Mouse (Mus musculus): Measurements from ENCODE around the gene Sema5a. TPM values are rescaled to one million over a fixed set of nuclear protein-coding genes. Genes with fewer than 3 reads are reported as not detected.
"Not testable (repeated sequence)": the region's sequence is repeated elsewhere in the genome, so short reads cannot be mapped to it uniquely, and the experiment has no call there.

Sema5a gene
- polyA plus RNA-seq (2014; fragmentation: Nextera tagmentation; extraction: Ambion mirVana): 8.4 and 10.0 TPM in 2 replicates

DNA sequence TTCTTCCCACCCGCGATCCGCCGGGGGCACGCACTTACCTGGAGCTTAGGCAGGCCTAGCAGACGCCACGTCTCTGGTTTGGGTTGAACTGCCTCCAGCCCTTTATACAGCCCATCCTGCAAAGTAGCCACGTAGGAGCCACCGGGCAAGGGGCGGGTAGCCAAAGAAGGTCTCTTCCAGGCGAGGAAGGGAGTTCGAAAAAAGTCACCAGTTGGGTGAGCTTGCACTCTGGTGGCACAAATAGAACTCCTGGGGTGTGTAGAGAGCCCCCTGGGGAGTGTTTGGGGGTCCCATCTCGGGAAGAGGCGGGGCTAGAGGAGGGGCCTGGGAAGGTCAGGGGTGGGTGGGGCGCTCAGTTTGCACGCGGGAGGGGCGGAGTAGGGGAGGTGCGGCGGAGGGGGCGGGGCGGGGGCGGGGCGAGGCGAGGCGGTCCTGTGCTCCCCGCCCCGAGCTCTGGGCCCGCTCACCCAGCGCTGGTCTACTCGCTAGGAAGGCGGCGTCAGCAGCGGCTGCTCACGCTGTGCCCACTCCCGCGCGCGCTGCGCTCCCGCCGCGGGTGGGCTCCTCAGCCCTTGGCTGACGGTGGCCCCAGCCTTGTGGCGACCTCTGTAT, at the start of gene Sema5a:
TSS of gene Sema5a (plus strand) at position 467 of the 612 bp plus-strand sequence.
- Histone ChIP-seq H3K27ac (replicated peaks in 1 of 2; ENCODE audit: control insufficient read depth in 1 of 2, insufficient read depth in 1 of 2, low read depth in 2 of 2, low read length in 2 of 2) (peak within 1 kb of the TSS; percentile 57 to 62), H3K9me3 (ENCODE audit: control insufficient read depth, low read length) (no peaks in the 10 kb centered on the region), H3K9ac (ENCODE audit: low read length) (peak within 1 kb of the TSS; percentile 74), H3K4me1 (ENCODE audit: control insufficient read depth in 2 of 2, insufficient read depth in 2 of 2, low read length in 2 of 2) (peaks cover 3 to 23% of the 10 kb centered on the region in 2 experiments; a peak in 3 of 4 replicates), H3K27me3 (ENCODE audit: control insufficient read depth, insufficient read depth, low read length) (no peaks in the 10 kb centered on the region), H3K4me2 (ENCODE audit: low read length) (peak within 1 kb of the TSS; percentile 99), H3K36me3 (ENCODE audit: control insufficient read depth, insufficient read depth, low read length) (peaks cover 8% of the 10 kb centered on the region), H3K4me3 (ENCODE audit: control insufficient read depth in 1 of 2, insufficient read depth in 1 of 2, low read depth in 1 of 2, low read length in 2 of 2) (peak within 1 kb of the TSS; percentile 68 to 75)
- under 1% methylated on average over 21 of the region's 45 CpGs for whole genome bisulfite sequencing
- peak; percentile 88 for ATAC-seq (ENCODE audit: insufficient number of reproducible peaks, insufficient read depth, low FRiP score, low read depth)

DNA sequence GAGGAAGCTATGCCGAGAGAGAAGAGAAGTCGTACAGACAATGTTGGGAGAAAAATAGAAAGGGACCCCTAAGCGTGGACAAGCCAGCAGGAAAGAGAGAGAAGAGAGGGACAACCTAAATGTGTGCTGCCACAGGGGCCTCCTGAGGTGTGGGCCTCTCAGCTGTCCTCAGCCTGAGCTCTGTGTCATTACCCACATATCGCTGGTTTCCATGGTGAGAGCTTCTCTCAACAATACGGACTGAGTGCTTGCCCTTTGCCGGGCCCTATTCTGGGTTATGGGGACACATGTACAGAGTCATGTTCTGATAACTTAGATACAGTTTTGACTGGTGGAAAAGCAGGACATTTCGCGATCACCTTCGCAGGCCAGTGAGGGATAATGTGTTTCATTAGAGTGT, 46.5 kb upstream of the Sema5a start:
- 59% methylated on average over 9 of the region's 9 CpGs for WGBS
- H3K4me3 ChIP-seq (ENCODE audit: control insufficient read depth in 1 of 2, insufficient read depth in 1 of 2, low read depth in 1 of 2, low read length in 2 of 2): no peak overlapping the region
- H3K9ac ChIP-seq (ENCODE audit: low read length): no peak overlapping the region
- no peaks in the 10 kb centered on the region for H3K9me3 ChIP-seq (ENCODE audit: control insufficient read depth, low read length)
- no peak overlapping the region for H3K27ac ChIP-seq (replicated peaks in 1 of 2; ENCODE audit: control insufficient read depth in 1 of 2, insufficient read depth in 1 of 2, low read depth in 2 of 2, low read length in 2 of 2)
- ATAC-seq (ENCODE audit: insufficient number of reproducible peaks, insufficient read depth, low FRiP score, low read depth): no peak
- peaks cover 0 to 2% of the 10 kb centered on the region in 2 experiments; a peak in 1 of 4 replicates for H3K4me1 ChIP-seq (ENCODE audit: control insufficient read depth in 2 of 2, insufficient read depth in 2 of 2, low read length in 2 of 2)
- H3K27me3 ChIP-seq (ENCODE audit: control insufficient read depth, insufficient read depth, low read length): no peaks in the 10 kb centered on the region
- H3K4me2 ChIP-seq (ENCODE audit: low read length): no peak overlapping the region
- H3K36me3 ChIP-seq (ENCODE audit: control insufficient read depth, insufficient read depth, low read length): no peaks in the 10 kb centered on the region

DNA sequence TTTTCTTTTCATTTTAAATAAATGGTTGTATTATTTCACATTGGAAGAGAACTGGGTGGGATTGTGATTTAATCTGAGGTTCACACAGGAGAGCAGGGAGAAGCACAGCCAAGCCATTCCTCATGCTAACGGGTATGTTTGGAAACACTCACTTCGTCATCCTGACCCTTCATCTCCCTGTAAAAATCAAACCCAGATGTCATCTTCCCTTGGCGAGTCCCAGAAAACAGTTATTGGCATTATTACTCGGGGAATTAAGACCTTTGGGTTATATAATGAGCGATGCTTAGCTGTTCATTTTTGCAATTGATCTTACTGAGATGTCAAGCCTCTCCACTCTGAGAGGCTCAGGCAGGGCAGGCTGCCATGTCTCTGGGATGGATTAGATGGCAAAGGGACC, 46.0 kb upstream of the Sema5a start:
- Histone ChIP-seq H3K4me3 (ENCODE audit: control insufficient read depth in 1 of 2, insufficient read depth in 1 of 2, low read depth in 1 of 2, low read length in 2 of 2) (no peak overlapping the region), H3K4me2 (ENCODE audit: low read length) (no peak overlapping the region), H3K9ac (ENCODE audit: low read length) (no peak overlapping the region), H3K27ac (replicated peaks in 1 of 2; ENCODE audit: control insufficient read depth in 1 of 2, insufficient read depth in 1 of 2, low read depth in 2 of 2, low read length in 2 of 2) (no peak overlapping the region), H3K9me3 (ENCODE audit: control insufficient read depth, low read length) (no peaks in the 10 kb centered on the region), H3K4me1 (ENCODE audit: control insufficient read depth in 2 of 2, insufficient read depth in 2 of 2, low read length in 2 of 2) (peaks cover 0 to 2% of the 10 kb centered on the region in 2 experiments; a peak in 1 of 4 replicates), H3K36me3 (ENCODE audit: control insufficient read depth, insufficient read depth, low read length) (no peaks in the 10 kb centered on the region), H3K27me3 (ENCODE audit: control insufficient read depth, insufficient read depth, low read length) (no peaks in the 10 kb centered on the region)
- WGBS: 81% methylated on average over 5 of the region's 5 CpGs
- ATAC-seq (ENCODE audit: insufficient number of reproducible peaks, insufficient read depth, low FRiP score, low read depth): no peak

DNA sequence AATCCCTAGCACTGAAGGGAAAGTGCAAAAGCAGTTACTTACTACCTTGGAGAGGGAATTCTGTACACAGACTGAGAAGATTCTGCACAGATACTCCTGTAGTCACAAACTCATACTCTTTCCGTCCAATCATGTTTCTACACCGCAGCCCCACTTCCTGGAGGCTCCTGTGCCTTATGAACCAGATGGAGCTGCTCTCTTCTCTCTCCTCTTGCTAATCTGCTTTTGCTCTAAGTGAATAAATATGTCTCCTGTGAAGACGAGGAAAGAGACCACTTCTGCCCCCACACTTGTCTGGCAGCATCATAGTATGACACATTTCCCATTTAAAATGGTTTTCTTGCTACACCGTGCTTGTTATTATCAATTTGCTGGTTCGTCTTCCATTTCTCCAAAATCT, 41.4 kb upstream of the Sema5a start:
- Histone ChIP-seq H3K4me2 (ENCODE audit: low read length) (no peak overlapping the region), H3K27ac (replicated peaks in 1 of 2; ENCODE audit: control insufficient read depth in 1 of 2, insufficient read depth in 1 of 2, low read depth in 2 of 2, low read length in 2 of 2) (no peak overlapping the region), H3K4me3 (ENCODE audit: control insufficient read depth in 1 of 2, insufficient read depth in 1 of 2, low read depth in 1 of 2, low read length in 2 of 2) (no peak overlapping the region), H3K9me3 (ENCODE audit: control insufficient read depth, low read length) (no peaks in the 10 kb centered on the region), H3K27me3 (ENCODE audit: control insufficient read depth, insufficient read depth, low read length) (no peaks in the 10 kb centered on the region), H3K4me1 (ENCODE audit: control insufficient read depth in 2 of 2, insufficient read depth in 2 of 2, low read length in 2 of 2) (no peaks in the 10 kb centered on the region), H3K9ac (ENCODE audit: low read length) (no peak overlapping the region), H3K36me3 (ENCODE audit: control insufficient read depth, insufficient read depth, low read length) (no peaks in the 10 kb centered on the region)
- ATAC-seq (ENCODE audit: insufficient number of reproducible peaks, insufficient read depth, low FRiP score, low read depth): no peak
- WGBS: 73% methylated on average over 5 of the region's 5 CpGs

DNA sequence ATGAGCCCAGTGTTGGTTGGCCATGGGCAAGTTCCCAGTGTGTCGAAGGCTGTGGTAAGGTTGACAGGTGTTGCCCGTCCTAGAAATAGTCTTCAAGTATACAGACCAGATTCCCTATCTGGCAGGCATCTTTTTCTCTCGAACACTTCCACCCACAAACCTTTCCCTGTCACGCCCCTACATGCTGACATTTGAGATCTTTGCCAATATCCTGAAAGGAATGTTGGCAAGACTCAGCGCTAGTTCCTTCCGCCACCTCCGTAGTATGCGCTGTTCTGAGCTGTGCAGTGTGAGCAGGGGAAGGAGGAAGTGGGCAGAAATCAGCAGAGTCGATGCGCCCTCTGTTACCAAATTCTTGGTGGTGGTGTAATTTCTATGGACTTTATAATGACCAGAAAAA, 39.7 kb upstream of the Sema5a start:
- H3K27me3 ChIP-seq (ENCODE audit: control insufficient read depth, insufficient read depth, low read length): no peaks in the 10 kb centered on the region
- no peak overlapping the region for H3K4me2 ChIP-seq (ENCODE audit: low read length)
- no peaks in the 10 kb centered on the region for H3K36me3 ChIP-seq (ENCODE audit: control insufficient read depth, insufficient read depth, low read length)
- no peaks in the 10 kb centered on the region for H3K4me1 ChIP-seq (ENCODE audit: control insufficient read depth in 2 of 2, insufficient read depth in 2 of 2, low read length in 2 of 2)
- no peak overlapping the region for H3K27ac ChIP-seq (replicated peaks in 1 of 2; ENCODE audit: control insufficient read depth in 1 of 2, insufficient read depth in 1 of 2, low read depth in 2 of 2, low read length in 2 of 2)
- no peaks in the 10 kb centered on the region for H3K9me3 ChIP-seq (ENCODE audit: control insufficient read depth, low read length)
- H3K9ac ChIP-seq (ENCODE audit: low read length): no peak overlapping the region
- H3K4me3 ChIP-seq (ENCODE audit: control insufficient read depth in 1 of 2, insufficient read depth in 1 of 2, low read depth in 1 of 2, low read length in 2 of 2): no peak overlapping the region
- 82% methylated on average over 10 of the region's 10 CpGs for WGBS
- no peak for ATAC-seq (ENCODE audit: insufficient number of reproducible peaks, insufficient read depth, low FRiP score, low read depth)

DNA sequence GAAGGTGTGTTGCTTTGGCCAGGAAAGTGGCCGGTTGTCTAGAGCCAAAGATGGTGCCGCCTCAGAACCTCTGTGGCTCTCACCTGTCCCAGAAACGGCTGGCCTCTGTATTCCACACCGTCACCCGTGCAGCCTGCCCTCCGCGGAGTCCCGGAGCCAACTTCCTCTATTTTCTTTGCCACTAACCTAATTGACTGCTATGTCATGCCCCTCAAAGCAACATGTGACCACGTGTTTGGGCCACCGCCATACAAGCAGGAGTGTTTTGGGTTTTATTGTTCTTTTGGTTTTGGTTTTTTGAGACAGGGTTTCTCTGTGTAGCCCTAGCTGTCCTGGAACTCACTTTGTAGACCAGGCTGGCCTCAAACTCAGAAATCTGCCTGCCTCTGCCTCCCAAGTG, 29.9 kb upstream of the Sema5a start:
- ATAC-seq (ENCODE audit: insufficient number of reproducible peaks, insufficient read depth, low FRiP score, low read depth): not testable (repeated sequence)
- 89% methylated on average over 10 of the region's 10 CpGs for WGBS

DNA sequence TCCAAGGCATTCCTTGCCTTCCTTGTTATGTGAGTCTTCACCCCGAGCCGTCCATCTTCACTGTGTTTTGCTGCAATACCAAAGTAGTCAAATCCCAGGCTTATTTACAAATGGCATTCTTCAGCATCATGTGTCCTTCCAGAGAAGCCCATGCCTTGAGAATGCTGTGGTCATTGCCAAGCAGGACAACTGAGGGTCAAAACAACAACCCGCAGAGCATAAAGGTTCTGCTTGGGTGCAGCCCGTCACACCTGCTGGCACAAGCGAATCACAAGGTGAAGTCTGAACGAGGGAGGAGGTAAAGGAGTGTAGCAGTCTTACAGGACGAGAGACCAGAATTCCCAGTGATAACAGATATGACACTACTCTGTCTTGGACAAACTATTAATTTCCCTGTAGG, 21.6 kb upstream of the Sema5a start:
- Histone ChIP-seq H3K4me1 (ENCODE audit: control insufficient read depth in 2 of 2, insufficient read depth in 2 of 2, low read length in 2 of 2) (0 out of 4 replicates have a peak, but pooled peaks cover 2 to 6% of the 10 kb centered on the region in 2 experiments), H3K27me3 (ENCODE audit: control insufficient read depth, insufficient read depth, low read length) (no peaks in the 10 kb centered on the region), H3K4me2 (ENCODE audit: low read length) (no peak overlapping the region), H3K4me3 (ENCODE audit: control insufficient read depth in 1 of 2, insufficient read depth in 1 of 2, low read depth in 1 of 2, low read length in 2 of 2) (no peak overlapping the region), H3K9ac (ENCODE audit: low read length) (no peak overlapping the region), H3K36me3 (ENCODE audit: control insufficient read depth, insufficient read depth, low read length) (no peaks in the 10 kb centered on the region), H3K27ac (replicated peaks in 1 of 2; ENCODE audit: control insufficient read depth in 1 of 2, insufficient read depth in 1 of 2, low read depth in 2 of 2, low read length in 2 of 2) (no peak overlapping the region), H3K9me3 (ENCODE audit: control insufficient read depth, low read length) (no peaks in the 10 kb centered on the region)
- no peak for ATAC-seq (ENCODE audit: insufficient number of reproducible peaks, insufficient read depth, low FRiP score, low read depth)
- 80% methylated on average over 7 of the region's 7 CpGs for WGBS

More for the DNA sequence above, 29.9 kb upstream of the Sema5a start:
- H3K36me3 ChIP-seq (ENCODE audit: control insufficient read depth, insufficient read depth, low read length); H3K4me3 ChIP-seq (ENCODE audit: control insufficient read depth in 1 of 2, insufficient read depth in 1 of 2, low read depth in 1 of 2, low read length in 2 of 2); H3K9ac ChIP-seq (ENCODE audit: low read length); H3K4me2 ChIP-seq (ENCODE audit: low read length); H3K27me3 ChIP-seq (ENCODE audit: control insufficient read depth, insufficient read depth, low read length); H3K9me3 ChIP-seq (ENCODE audit: control insufficient read depth, low read length); H3K4me1 ChIP-seq (ENCODE audit: control insufficient read depth in 2 of 2, insufficient read depth in 2 of 2, low read length in 2 of 2); H3K27ac ChIP-seq (replicated peaks in 1 of 2; ENCODE audit: control insufficient read depth in 1 of 2, insufficient read depth in 1 of 2, low read depth in 2 of 2, low read length in 2 of 2): not testable (repeated sequence)

DNA sequence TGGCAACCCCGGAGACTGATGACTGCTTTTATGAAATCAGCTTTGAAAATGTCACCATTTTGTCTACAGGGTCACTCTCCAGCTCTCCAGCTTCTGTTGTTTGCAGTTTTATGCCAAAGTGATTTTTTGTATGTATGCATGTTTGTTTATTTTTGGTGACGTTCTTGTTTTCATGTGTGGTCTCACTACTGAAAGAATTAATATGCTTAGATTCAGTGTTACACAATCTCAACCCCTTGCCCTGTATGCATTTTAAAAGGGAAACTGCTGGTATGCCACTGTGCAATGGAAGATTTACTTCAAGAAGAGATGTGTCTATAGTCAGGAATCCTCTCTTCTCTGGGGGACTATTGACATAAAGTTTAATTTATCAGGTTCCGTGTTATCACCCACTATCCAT, 19.2 kb upstream of the Sema5a start:
- Histone ChIP-seq H3K9me3 (ENCODE audit: control insufficient read depth, low read length) (no peaks in the 10 kb centered on the region), H3K9ac (ENCODE audit: low read length) (no peak overlapping the region), H3K27me3 (ENCODE audit: control insufficient read depth, insufficient read depth, low read length) (no peaks in the 10 kb centered on the region), H3K27ac (replicated peaks in 1 of 2; ENCODE audit: control insufficient read depth in 1 of 2, insufficient read depth in 1 of 2, low read depth in 2 of 2, low read length in 2 of 2) (no peak overlapping the region), H3K4me1 (ENCODE audit: control insufficient read depth in 2 of 2, insufficient read depth in 2 of 2, low read length in 2 of 2) (0 out of 4 replicates have a peak, but pooled peaks cover 2 to 6% of the 10 kb centered on the region in 2 experiments), H3K4me2 (ENCODE audit: low read length) (no peak overlapping the region), H3K4me3 (ENCODE audit: control insufficient read depth in 1 of 2, insufficient read depth in 1 of 2, low read depth in 1 of 2, low read length in 2 of 2) (no peak overlapping the region), H3K36me3 (ENCODE audit: control insufficient read depth, insufficient read depth, low read length) (no peaks in the 10 kb centered on the region)
- WGBS: 81% methylated on average over 3 of the region's 3 CpGs
- no peak for ATAC-seq (ENCODE audit: insufficient number of reproducible peaks, insufficient read depth, low FRiP score, low read depth)

All from heart, embryonic 14.5 days (tissue).